Mouse (Mus musculus) liver, adult 2 months (tissue): ENCODE results near the gene Aspa. TPM values are rescaled to one million over a fixed set of nuclear protein-coding genes. Genes with fewer than 3 reads are reported as not detected.
"Not testable (repeated sequence)": the region's sequence is repeated elsewhere in the genome, so short reads cannot be mapped to it uniquely, and the experiment has no call there.

Source experiments
- DNase-seq: peaks from one replicate; pipeline ENCODE4 v3.0.0-alpha.2; 2011; ENCODE audit warnings: low read depth, low spot score; ENCODE audit errors: extremely low read depth
- H3K27ac ChIP-seq: fragments of 200-500 bp; replicated peaks from 2 replicates; pipeline ENCODE4 v1.5.1; 2012; ENCODE audit warnings: low read depth, mild to moderate bottlenecking, control low read depth, inconsistent platforms, low read length; ENCODE audit not compliant: insufficient read depth
- H3K27me3 ChIP-seq: fragments of 200-500 bp; 2 replicates; pipeline ENCODE4 v1.6.1; 2012; ENCODE audit warnings: mild to moderate bottlenecking, moderate library complexity, low read length, inconsistent platforms; ENCODE audit not compliant: control insufficient read depth, insufficient read depth
- H3K36me3 ChIP-seq: fragments of 200-500 bp; 2 replicates; pipeline ENCODE4 v1.6.1; 2012; ENCODE audit warnings: low read length, inconsistent platforms; ENCODE audit not compliant: control insufficient read depth, insufficient read depth
- H3K4me1 ChIP-seq: fragments of 200-500 bp; 2 replicates; pipeline ENCODE4 v1.6.1; 2011; ENCODE audit warnings: low read length; ENCODE audit not compliant: control insufficient read depth, insufficient read depth
- H3K4me3 ChIP-seq: fragments of 200-500 bp; 2 replicates; pipeline ENCODE4 v1.5.1; 2011; ENCODE audit warnings: low read depth, mild to moderate bottlenecking, control low read depth, low read length, moderate library complexity; ENCODE audit not compliant: insufficient read depth
- H3K79me2 ChIP-seq: fragments of 200-500 bp; 2 replicates; pipeline ENCODE4 v1.6.1; 2012; ENCODE audit warnings: inconsistent platforms, mild to moderate bottlenecking, low read length, moderate library complexity; ENCODE audit not compliant: control insufficient read depth, insufficient read depth
- H3K9ac ChIP-seq: fragments of 200-500 bp; 2 replicates; pipeline ENCODE4 v1.6.1; 2012; ENCODE audit warnings: low read depth, mild to moderate bottlenecking, control low read depth, inconsistent platforms, low read length
- CTCF ChIP-seq: fragments of 200-500 bp; IDR thresholded peaks from 2 replicates; pipeline ENCODE4 v1.5.1; 2011; ENCODE audit warnings: low read depth, low read length, control low read depth
- POLR2A ChIP-seq: fragments of 200-500 bp; IDR thresholded peaks from 2 replicates; pipeline ENCODE4 v1.6.1; 2011; ENCODE audit warnings: low read length, control low read depth; ENCODE audit not compliant: insufficient read depth; ENCODE audit errors: extremely low read depth
- WGBS: fragments of 180-500 bp; shearing (Covaris S2); methylation state at CpG from one replicate; pipeline ENCODE4 v1.1.7; 2018; 5-methylcytosine and 5-hydroxymethylcytosine counted together
- polyA plus RNA-seq: library from polyadenylated mRNA; depleted of rRNA; stranded (reverse); fragments of >200 nt; gene quantifications from 2 replicates; pipeline ENCODE4 v1.2.3, GENCODE M21; 2012
- total RNA-seq: library from RNA; depleted of rRNA; stranded (reverse); fragments of >200 nt; gene quantifications from 2 replicates; pipeline ENCODE4 v1.2.3, GENCODE M21; 2014

Gene Aspa
- total and polyA plus RNA-seq, 2 experiments = 3.2 to 40.2 TPM

- Histone ChIP-seq H3K27me3 (no peaks in the 10 kb centered on the region), H3K27ac (no peak overlapping the region; the same call in 1 of the 2 replicates), H3K4me3 (peak overlapping the region; percentile 46), H3K4me1 (peaks cover 9% of the 10 kb centered on the region; the same call in 1 of the 2 replicates), H3K79me2 (peaks cover 7% of the 10 kb centered on the region; the same call in 1 of the 2 replicates), H3K9ac (no peak overlapping the region), H3K36me3 (no peaks in the 10 kb centered on the region)
- TF ChIP-seq CTCF (no peak), POLR2A (no peak)
- DNase-seq = peak; percentile 100
- 10% methylated on average over 12 of the region's 12 CpGs for WGBS
Measured at GRCm38 (mm10) chr11:73326485-73326886, 2.9 kb downstream of the Aspa start.

DNA sequence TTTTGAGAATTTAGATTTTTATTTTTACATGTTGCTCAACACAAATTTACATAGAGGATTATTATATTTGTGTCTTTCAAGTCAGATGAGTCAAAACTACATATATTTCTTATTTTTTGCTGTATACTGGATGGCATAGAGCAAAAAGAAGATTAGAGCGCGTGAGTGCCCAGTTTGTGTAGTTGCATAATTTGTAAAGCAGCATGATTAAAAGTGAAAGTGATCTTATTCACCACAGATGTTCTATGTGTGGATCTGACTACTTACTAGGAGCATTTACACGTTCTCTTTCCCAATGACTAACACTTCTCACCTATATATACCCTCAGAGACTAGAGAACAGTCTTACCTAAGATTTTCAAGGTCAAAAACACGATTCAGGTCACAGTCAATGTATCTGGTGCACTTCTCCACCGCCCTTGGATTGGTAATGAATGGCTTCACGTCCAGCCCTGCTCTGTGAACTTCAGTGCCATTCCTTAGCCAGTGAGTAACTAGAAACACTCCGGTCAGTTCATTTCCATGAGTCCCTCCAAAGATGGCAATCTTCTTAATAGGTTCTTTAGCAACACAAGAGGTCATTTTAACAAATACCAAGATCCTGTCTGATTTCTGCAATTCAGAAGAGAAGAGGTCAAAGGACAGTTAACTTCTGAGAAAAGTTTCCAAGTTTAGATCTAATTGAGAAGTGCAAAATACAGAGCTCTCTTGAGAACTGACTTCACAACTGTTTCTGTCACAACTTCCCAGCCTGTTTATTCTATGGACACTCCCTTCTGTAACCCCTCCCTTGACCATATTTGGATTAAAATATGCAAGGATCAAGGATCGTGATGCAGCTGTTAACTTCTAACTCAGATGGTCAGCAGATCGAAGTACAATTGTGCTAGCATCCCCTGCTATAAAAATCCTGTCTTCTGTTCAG lies 5.2 kb downstream of the Aspa start:
- Histone ChIP-seq H3K36me3 (peaks cover 4% of the 10 kb centered on the region), H3K27me3 (no peaks in the 10 kb centered on the region), H3K4me3 (peak overlapping the region; percentile 49), H3K27ac (peak overlapping the region; percentile 69), H3K4me1 (peaks cover 9% of the 10 kb centered on the region; the same call in 1 of the 2 replicates), H3K9ac (peak overlapping the region; percentile 38), H3K79me2 (peaks cover 4% of the 10 kb centered on the region; the same call in 1 of the 2 replicates)
- 18% methylated on average over 9 of the region's 9 CpGs for WGBS
- no peak for TF ChIP-seq CTCF
- TF ChIP-seq POLR2A = no peak
- peak; percentile 90 for DNase-seq

- not testable (repeated sequence) for H3K79me2 ChIP-seq, DNase-seq, H3K27me3 ChIP-seq, H3K9ac ChIP-seq, H3K4me1 ChIP-seq, H3K27ac ChIP-seq, H3K4me3 ChIP-seq
- peaks cover 12% of the 10 kb centered on the region for H3K36me3 ChIP-seq
- WGBS = 93% methylated on average over 13 of the region's 13 CpGs
Measured at GRCm38 (mm10) chr11:73321064-73321463, 8.3 kb downstream of the Aspa start.

DNA sequence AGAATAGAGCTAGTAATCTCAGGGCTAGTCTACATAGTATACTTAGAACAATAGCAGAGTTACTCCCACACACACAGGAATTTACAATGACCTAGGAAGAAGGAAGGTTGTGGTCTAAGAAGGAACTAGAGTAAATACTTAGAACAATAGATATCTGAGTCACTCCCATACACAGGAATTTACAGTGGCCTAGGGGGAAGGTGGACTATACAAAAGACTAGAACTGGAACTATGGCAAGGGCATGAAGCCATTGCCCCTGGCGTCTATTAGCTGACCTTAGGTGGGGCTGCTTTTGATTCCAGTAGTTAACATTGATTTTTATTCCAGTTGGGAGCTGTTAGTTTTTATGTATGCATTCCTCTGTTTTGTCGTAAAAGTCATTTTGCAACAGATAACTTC lies 10.8 kb downstream of the Aspa start:
- H3K9ac ChIP-seq, H3K4me1 ChIP-seq, H3K27ac ChIP-seq, H3K27me3 ChIP-seq, H3K79me2 ChIP-seq, DNase-seq, H3K4me3 ChIP-seq: not testable (repeated sequence)
- H3K36me3 ChIP-seq = peaks cover 12% of the 10 kb centered on the region
- WGBS = 95% methylated on average over 2 of the region's 2 CpGs

- no peaks in the 10 kb centered on the region for H3K4me1 ChIP-seq
- H3K27me3 ChIP-seq = no peaks in the 10 kb centered on the region
- H3K27ac ChIP-seq = no peak overlapping the region
- H3K36me3 ChIP-seq = peaks cover 18% of the 10 kb centered on the region
- H3K79me2 ChIP-seq = no peaks in the 10 kb centered on the region
- H3K9ac ChIP-seq = no peak overlapping the region
- TF ChIP-seq POLR2A (no peak), CTCF (no peak)
- no peak overlapping the region for H3K4me3 ChIP-seq
- DNase-seq = no peak
- 79% methylated on average over 3 of the region's 3 CpGs for WGBS
Measured at GRCm38 (mm10) chr11:73315961-73316360, 13.4 kb downstream of the Aspa start.

DNA sequence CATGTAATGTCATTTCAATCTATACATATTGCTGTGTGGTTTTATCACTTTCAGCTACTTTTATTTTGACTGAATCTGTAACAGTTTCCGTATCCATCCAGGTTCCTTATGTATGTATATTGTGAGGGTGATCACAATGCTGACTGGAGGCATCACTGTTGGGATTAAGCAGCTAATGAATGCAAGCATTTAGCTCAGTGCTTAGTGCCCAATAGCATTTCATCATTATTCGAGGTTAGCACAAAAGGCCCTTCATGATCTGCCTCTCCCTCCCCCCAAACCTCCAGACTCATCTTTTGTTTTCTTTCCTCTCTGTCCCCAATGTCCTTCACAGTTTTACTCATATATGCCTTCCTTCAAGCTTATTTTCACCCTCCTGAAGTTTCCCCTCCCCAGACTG lies 26.3 kb downstream of the Aspa start:
- Histone ChIP-seq H3K4me1 (no peaks in the 10 kb centered on the region), H3K4me3 (no peak overlapping the region), H3K9ac (no peak overlapping the region), H3K79me2 (no peaks in the 10 kb centered on the region), H3K27ac (no peak overlapping the region), H3K27me3 (no peaks in the 10 kb centered on the region), H3K36me3 (peaks cover 15% of the 10 kb centered on the region)
- DNase-seq = no peak
- TF ChIP-seq CTCF (no peak), POLR2A (no peak)
- 76% methylated on average over 2 of the region's 2 CpGs for WGBS
